Mouse (Mus musculus) regulatory T cell (primary cell): ENCODE data around the gene Clasrp.

Experiments
- in situ Hi-C: fragments of 300-600 bp; cut with MboI, MseI; formaldehyde crosslinking; loops from one replicate; pipeline ENCODE4 v1.15.1; 2025; ENCODE audit warnings: high pct_unique_total_duplicates

Gene Clasrp

GRCm38 (mm10) chr7:19563884-19564283 is 40.4 kb downstream of the Clasrp start:
- in situ Hi-C loops, result no loop called here

DNA sequence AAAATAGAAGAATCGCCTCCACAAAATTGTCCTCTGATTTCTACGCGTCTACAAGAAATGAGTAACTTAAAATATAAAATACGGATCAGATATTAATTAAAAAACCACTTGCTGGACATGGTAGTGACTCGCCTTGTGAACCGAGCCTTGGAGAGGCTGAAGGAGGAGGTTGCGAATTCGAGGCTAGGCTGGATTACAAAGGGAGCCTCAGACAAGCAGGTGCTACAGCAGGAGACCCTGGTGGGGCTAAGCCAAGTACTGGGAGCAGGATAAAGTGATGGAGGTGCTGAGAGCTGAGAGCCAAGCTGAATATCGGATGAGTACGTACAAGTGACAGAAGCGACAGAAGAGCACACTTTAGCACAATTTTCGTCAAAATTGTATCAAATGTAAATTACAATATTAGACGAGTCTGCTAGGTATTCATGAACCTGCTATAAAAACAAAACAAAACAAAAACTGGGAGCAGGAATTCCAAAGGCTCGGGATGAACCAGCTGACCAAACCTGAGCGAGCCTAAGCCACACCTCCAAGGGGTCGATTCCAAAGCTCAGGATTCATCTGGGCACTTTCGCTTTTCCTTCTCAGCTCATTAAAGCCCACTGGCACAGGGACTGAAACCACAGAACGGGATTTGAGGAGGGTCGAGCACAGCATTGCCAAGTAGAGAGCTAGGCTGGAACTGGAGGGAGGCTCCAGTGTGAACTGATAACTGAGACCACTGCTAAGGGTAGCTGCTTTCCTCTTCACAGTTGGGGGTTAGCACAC is 41.5 kb downstream of the Clasrp start, which contains the start of gene Ppp1r37:
Ppp1r37 (minus strand) TSS at position 434 of the 768 bp plus-strand sequence.
- in situ Hi-C loops, result no loop called here

DNA sequence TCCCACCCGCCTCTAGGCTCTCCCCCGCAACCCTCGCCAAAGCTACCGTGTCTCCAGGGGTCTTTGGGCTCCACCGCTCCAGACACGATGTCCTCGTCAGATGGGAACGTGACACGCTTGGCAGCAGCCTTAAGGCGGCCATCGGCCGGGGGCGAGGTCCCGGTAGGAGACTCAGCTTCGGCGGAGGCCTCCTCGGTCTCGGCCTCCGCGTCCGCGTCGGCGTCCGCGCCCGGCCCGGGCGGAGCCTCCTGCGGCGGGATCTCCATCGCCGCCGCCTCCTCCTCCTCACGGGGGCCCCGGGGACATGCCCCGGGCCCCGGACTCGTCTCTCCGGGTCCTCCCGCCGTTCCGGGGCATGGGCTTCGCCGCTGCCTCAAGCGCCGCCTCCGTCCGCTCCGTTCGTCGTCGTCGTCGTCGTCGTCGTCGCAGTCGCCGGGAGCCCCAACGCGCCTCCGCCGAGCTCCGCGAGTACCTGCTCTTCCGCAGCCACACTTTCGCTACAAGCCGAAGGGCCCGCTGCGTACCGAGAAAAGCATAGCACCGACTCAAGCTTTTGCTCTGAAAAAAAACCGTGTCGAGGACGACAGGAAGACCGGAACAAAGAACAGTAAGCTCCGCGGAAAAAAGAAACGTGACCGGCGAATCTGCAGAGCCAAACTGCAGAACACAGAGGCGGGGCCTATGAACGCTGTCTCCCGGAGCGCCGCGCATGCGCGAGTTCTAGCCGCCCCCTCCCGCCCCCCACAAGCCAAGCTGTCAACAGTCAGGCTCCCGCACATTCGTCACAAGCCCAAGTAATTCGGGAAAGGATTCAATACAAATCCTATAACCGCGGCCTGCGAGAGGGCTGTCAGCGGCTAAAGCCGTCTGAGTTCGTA is 42.3 kb downstream of the Clasrp start:
- in situ Hi-C loops, result no loop called here

GRCm38 (mm10) chr7:19561431-19561764 is 42.9 kb downstream of the Clasrp start:
- in situ Hi-C loops, result no loop called here

GRCm38 (mm10) chr7:19560491-19561260 is 43.6 kb downstream of the Clasrp start:
- in situ Hi-C loops, result no loop called here

GRCm38 (mm10) chr7:19558965-19559364 is 45.3 kb downstream of the Clasrp start:
- in situ Hi-C loops, result no loop called here

DNA sequence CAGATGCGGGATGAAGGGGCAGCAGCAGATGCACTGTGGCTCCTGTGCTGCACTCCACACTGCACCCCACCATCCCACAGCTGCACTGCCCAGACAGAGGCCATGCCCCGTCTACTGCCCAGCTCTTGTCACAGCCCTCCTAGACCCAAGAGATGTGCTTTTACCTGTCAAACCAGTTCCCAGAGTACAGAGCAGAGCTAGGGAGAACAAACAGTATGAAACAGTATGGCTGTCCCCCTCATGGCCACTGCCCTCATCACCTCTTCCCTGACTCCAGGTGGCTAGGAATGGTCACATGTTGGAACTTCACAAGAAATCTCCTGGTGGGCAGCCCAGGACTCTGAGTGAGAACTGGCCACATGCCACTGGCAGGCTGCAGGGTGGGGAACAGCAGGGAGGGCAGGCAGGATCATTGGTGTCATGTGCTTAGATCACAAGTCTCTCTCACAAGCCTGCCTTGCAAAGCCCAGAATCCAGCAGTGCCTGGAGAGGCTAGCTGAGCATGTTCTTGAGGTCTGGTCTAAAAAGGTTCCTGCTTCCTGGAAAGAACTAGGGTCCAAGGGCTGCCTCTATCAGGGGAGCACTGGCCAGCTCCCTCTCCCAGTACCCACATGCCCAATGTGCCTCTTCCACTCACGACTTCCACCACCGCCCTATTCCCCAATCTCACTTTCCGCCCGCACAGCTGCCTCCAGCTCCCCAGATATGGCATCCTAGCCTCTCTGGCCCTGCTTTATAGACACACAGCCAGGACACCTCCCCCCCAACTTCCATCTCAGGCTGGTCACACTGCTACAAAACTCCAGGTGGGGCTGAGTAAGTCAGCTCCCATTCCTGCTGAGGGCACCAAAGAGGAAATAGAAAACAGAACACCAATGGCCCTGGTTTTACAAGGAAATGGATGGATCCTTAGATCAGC is 46.0 kb downstream of the Clasrp start:
- in situ Hi-C loops, result no loop called here

DNA sequence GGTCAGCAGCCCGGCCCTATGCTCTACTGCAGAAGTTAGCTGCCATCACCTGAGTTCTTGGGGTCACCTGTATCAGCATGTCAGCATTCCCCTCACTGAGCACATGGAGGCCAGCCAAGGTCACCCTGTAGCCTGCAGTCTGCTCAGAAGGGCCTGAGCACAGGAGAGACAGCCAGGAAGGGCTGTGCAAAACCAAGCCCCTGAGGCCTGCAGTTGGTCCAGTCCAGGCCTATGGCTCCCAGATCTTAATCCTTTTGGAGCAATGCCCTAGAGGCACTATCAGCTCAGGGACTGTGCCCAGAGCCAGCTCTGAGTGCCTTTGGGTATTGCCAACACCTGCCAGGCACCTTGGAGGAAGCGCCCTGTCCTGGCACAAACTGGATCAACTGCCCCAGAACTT is 47.2 kb downstream of the Clasrp start:
- in situ Hi-C loops, result no loop called here

DNA sequence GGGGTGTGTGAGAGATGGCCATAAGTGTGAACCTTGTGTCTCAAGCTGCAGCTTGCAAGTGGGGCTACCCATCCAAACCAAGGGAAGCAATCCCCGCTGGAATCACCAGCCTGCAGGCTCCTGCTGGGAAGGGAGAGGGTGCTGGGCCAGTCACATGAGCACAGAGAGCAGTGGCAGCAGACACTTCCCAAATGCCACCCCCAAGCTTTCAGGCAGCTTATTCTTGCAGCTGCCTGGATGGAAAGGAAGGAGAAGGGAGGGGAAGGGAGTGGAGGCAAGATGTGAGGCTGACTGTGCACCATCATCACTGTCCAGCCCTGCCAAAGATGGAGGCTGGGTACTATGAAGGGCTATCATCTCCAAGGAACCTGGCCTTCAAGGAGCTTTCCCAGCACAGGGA is 50.1 kb downstream of the Clasrp start:
- in situ Hi-C loops, result no loop called here

- in situ Hi-C loops, result no loop called here
Observed at GRCm38 (mm10) chr7:19552443-19552842, 51.8 kb downstream of the Clasrp start.

DNA sequence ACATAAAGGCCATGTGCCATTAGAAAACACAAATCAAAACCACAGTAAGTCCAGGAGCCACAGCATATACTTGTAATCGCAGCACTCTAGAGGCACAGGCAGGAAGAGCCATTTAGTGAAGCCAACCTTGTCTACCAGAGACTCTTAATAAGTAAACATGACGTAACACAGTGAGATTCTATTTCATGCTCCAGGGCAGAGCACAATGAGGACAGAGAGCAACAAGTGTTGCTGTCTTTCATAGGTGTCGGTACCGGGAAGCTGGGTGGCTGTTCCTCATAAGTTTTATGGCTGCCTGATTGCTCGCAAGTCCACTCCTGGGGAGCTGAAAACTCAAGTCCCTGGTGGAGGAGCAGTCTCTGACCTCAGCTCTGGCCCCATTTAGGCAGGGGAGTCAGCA is 52.7 kb downstream of the Clasrp start:
- in situ Hi-C loops, result no loop called here

- in situ Hi-C loops, result no loop called here
Observed at GRCm38 (mm10) chr7:19549394-19549793, 54.9 kb downstream of the Clasrp start.

DNA sequence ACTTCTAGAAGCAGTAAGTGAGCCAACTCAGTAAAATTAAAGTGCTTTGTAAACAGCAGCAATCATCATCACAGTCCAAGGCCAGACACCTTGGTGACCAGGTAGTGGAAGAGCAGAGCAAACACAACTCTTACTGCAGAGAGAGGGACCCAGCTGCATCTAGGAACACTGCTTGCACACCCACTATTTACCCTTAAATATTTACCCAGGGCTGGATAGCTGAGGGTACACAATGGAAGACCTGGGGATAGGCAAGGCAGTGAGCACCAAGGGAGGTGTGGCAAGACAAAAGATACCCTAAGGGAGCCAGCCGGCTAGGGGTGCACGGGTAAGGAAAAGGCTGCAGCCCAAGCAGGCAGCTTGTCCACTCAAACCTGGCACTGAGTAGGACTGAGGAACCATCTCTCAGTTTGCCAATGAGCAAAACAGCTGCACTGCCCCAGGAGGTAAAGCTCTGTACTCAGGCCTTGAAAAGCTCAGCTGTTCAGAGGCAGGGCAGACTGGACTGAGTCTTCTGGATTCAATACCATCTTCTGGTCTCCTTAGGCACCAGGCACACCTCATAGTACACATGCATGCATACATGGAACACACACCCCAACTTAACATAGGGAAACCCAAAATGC is 56.8 kb downstream of the Clasrp start:
- in situ Hi-C loops, result no loop called here

DNA sequence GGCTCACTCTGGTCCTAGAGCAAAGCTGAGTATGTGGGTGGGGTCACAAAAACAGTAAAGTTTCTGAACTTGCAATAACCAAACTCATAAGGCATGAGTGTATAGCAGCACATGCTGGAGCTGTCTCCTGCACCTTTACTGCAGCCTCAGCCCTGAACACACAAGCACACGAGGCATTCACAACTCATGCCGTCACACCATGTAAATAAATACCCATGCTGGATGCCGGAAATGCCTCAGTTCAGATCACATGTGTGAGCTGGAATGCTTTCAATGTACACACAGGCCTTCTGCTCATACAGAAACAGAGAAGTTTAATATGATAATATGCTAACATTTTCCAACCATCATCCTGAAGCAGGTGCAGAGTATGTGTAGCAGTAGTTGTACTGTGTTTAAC is 58.3 kb downstream of the Clasrp start:
- in situ Hi-C loops, result no loop called here

DNA sequence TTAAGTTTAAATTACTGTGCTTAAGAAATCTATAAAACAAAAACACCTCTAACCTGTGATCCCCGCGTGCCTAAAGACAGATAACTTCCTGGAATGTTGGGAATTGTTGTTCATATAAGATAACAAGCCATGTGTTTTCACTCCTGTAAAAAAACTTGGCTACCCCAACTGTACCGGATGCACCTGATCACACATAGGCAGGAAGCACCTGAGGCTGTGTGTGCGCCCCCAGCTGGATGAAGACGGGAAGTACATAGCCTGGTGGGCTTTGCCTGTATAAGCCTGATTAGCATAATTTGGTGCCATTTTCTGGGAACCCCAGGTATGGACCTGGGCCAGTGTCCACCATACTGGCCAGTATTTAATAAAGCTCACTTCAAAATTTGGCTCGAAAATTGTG is 60.7 kb downstream of the Clasrp start:
- in situ Hi-C loops, result loop anchor here (5.0 kb wide), 1 partner anchor 96 kb away; no protein-coding TSS in a partner anchor

DNA sequence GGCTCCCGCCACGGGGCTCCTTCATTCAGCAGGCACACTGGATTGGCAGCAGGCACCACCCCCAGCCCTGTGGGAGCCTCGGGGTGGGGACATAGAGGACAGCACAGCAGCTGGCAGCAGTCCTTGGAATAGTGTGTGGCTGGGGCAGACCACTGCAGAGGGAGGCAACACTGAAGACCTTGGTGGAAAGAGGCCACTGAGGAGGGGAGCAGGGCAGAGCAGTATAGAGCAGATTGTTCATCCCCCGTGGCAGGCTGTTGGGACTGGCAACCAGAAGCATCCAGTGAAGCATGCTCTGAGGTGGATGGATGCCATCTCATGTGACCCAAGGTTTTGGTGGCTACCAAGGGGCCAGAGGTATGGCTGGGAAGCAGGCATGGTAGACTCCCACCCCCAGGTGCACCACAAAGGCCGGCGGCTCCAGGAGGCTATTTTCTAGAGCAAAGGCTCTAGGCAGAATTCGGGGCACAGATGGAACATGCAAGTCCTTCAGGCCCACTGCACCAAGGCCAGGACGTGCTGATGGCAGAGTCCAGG is 62.1 kb downstream of the Clasrp start:
- in situ Hi-C loops, result loop anchor here (5.0 kb wide), 1 partner anchor 95 kb away; no protein-coding TSS in a partner anchor

DNA sequence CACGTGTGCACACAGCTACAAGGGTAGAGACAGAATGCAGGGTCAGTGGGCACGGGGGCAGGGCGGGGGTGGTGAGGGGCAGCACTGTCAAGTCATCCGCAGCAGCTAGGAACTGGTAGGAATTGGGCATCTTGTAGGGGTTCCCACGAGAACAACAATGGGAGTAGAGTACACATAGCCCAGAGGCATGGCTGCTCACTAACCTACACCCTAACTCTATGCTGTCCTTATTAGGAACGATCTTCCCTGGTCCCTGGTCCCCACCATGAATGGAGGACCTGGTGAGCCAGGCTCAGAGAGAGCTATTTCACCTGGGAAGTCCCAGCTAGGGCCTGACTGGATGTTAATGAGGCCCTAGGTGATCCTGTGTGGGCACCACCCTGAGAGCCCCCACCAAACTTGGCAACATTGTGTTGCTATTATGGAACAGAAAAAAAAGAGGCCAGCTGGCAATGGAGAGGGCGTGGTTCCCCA is 62.6 kb downstream of the Clasrp start:
- in situ Hi-C loops, result loop anchor here (5.0 kb wide), 1 partner anchor 94 kb away; no protein-coding TSS in a partner anchor

DNA sequence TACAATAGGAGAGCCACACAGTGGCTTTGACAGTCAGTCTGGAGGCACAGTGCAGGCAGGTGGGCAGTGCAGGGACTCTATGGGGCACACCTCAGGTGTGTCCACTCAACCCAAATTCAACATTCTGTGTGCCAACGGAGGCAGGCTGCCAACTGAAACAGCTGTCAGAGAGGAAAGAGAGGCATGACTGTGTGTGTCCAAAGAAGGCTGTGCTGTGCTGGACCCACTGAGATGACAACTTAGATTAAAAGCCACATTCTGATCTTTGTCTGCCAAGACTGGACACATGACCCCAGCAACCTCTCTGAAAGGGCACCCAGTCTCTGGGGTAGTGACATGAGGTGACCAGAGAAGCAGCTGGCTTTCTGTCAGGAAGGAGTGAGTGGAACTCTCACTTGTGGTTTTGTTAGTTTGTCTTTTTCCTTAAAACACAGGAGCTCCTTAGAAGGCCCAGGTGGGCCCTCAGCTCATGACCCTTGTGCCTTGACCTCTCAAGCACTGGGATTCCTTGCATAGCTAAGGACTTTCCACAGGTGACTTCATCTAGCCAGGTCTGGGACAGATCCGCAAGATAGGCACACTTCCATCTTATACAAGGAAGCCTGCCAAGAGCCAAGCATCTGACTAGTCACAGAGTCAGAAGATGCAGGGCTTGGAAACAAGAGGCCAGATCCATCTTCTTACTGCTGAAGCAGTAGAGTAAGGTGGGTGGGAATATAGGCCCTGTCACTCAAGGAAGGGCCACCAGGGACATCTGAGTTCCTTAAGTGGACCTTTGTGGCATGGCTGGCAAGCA is 63.3 kb downstream of the Clasrp start:
- in situ Hi-C loops, result loop anchor here (5.0 kb wide), 1 partner anchor 94 kb away; no protein-coding TSS in a partner anchor

GRCm38 (mm10) chr7:19534676-19535075 is 69.6 kb downstream of the Clasrp start:
- in situ Hi-C loops, result no loop called here
